Mouse (Mus musculus) neural tube, embryonic 14.5 days (tissue): ENCODE measurements around the gene Gm4181. TPM values are rescaled to one million over a fixed set of nuclear protein-coding genes. Genes with fewer than 3 reads are reported as not detected.
"Not testable (repeated sequence)": the region's sequence is repeated elsewhere in the genome, so short reads cannot be mapped to it uniquely, and the experiment has no call there.

Experiments
- ATAC-seq: fragments of 200-750 bp; cut with Nextera tagmentation; 2 replicates; pipeline ENCODE4 v1.8.0; 2017; ENCODE audit warnings: low read depth, mild to moderate bottlenecking, moderate TSS enrichment, moderate library complexity
- H3K27ac ChIP-seq: fragments of 300-500 bp; sonication (generic); 2 replicates; pipeline ENCODE4 v1.5.1; 2014; ENCODE audit warnings: low read depth, mild to moderate bottlenecking, control low read depth, low read length, moderate library complexity, mixed read lengths
- H3K27me3 ChIP-seq: fragments of 300-500 bp; sonication (generic); 2 replicates; pipeline ENCODE4 v1.6.1; 2014; ENCODE audit warnings: low read length; ENCODE audit not compliant: control insufficient read depth, insufficient read depth
- H3K36me3 ChIP-seq: fragments of 300-500 bp; sonication (generic); 2 replicates; pipeline ENCODE4 v1.6.1; 2014; ENCODE audit warnings: low read length, mixed read lengths; ENCODE audit not compliant: control insufficient read depth, insufficient read depth
- H3K4me1 ChIP-seq: fragments of 300-500 bp; sonication (generic); 2 replicates; pipeline ENCODE4 v1.6.1; 2014; ENCODE audit warnings: low read length; ENCODE audit not compliant: control insufficient read depth, insufficient read depth
- H3K4me2 ChIP-seq: fragments of 300-500 bp; sonication (generic); 2 replicates; pipeline ENCODE4 v1.6.1; 2014; ENCODE audit warnings: mild to moderate bottlenecking, low read depth, low read length, control low read depth
- H3K4me3 ChIP-seq: fragments of 300-500 bp; sonication (generic); 2 replicates; pipeline ENCODE4 v1.5.1; 2014; ENCODE audit warnings: low read depth, low read length, control low read depth, mixed read lengths
- H3K9ac ChIP-seq: fragments of 300-500 bp; sonication (generic); replicated peaks from 2 replicates; pipeline ENCODE4 v1.6.1; 2014; ENCODE audit warnings: low read depth, mild to moderate bottlenecking, control low read depth, low read length, mixed read lengths
- H3K9me3 ChIP-seq: fragments of 300-500 bp; sonication (generic); 2 replicates; pipeline ENCODE4 v1.6.1; 2016; ENCODE audit warnings: low read length; ENCODE audit not compliant: control insufficient read depth
- WGBS: fragments of 180-500 bp; shearing (Covaris S2); extraction: QIAGEN DNeasy Blood & Tissue Kit; methylation state at CpG from one replicate; pipeline ENCODE4 v1.1.7; 2014; 5-methylcytosine and 5-hydroxymethylcytosine counted together
- polyA plus RNA-seq: library from polyadenylated mRNA; unstranded; fragments of >200 nt; fragmentation: Nextera tagmentation; extraction: Ambion mirVana; gene quantifications from 2 replicates; pipeline ENCODE4 v1.2.1, GENCODE M21; 2014

Gm4181 gene
- not detected in 2 replicates for polyA plus RNA-seq

- not testable (repeated sequence) for H3K27me3 ChIP-seq, H3K9me3 ChIP-seq, H3K27ac ChIP-seq, ATAC-seq, H3K9ac ChIP-seq, H3K4me2 ChIP-seq, H3K4me3 ChIP-seq, H3K36me3 ChIP-seq, H3K4me1 ChIP-seq
- WGBS: 85% methylated on average over 1 of the region's 1 CpGs
These were observed at the start of gene Gm4181 for GRCm38 (mm10) chr14:51635566-51635965. Gene Gm4181 (minus strand): TSS chr14:51635666.

- Histone ChIP-seq H3K4me2 (no peak overlapping the region), H3K27me3 (no peaks in the 10 kb centered on the region), H3K36me3 (no peaks in the 10 kb centered on the region), H3K4me1 (no peaks in the 10 kb centered on the region), H3K4me3 (no peak overlapping the region), H3K9me3 (no peaks in the 10 kb centered on the region), H3K27ac (no peak overlapping the region), H3K9ac (no peak overlapping the region)
- no peak for ATAC-seq
- 90% methylated on average over 5 of the region's 5 CpGs for whole genome bisulfite sequencing
These were observed 41.8 kb upstream of the Gm4181 start for GRCm38 (mm10) chr14:51677269-51677668.

- ATAC-seq: not testable (repeated sequence)
These were observed 3.0 kb downstream of the Gm4181 start for GRCm38 (mm10) chr14:51632426-51632825.

DNA sequence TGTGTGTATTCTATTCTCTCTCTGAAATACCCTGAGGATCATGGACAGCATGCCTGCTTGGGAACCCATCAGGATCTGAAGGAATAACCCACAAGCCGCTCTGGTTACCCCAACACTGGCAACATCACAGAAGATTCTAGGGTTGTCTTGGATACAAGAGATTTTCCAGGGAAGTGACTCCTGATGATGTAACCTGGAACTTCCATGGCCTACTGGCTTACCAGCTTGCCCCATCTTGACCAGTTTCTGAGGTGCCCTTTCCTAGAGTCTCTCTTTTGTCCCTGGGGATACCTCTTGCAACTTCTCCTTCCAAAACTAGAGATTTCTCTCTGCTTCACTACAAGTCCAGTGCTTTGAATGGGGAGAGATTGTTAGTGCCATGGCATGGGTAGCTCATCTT lies 24.3 kb downstream of the Gm4181 start, which contains the start of gene Gm17078:
Gene Gm17078 (minus strand): TSS at position 101 of the 400 bp plus-strand sequence.
- Histone ChIP-seq H3K4me2 (no peak within 1 kb of the TSS), H3K9me3 (no peaks in the 10 kb centered on the region), H3K4me1 (no peaks in the 10 kb centered on the region), H3K4me3 (no peak within 1 kb of the TSS), H3K27me3 (no peaks in the 10 kb centered on the region), H3K36me3 (no peaks in the 10 kb centered on the region), H3K9ac (no peak within 1 kb of the TSS), H3K27ac (no peak within 1 kb of the TSS)
- ATAC-seq: no peak
- WGBS: 96% methylated on average over 1 of the region's 1 CpGs

More at GRCm38 (mm10) chr14:51632426-51632825, 3.0 kb downstream of the Gm4181 start:
- not testable (repeated sequence) for H3K4me3 ChIP-seq, H3K9me3 ChIP-seq, H3K4me1 ChIP-seq, H3K36me3 ChIP-seq, H3K9ac ChIP-seq, H3K27me3 ChIP-seq, H3K27ac ChIP-seq, H3K4me2 ChIP-seq
- WGBS: 100% methylated on average over 1 of the region's 1 CpGs

- not testable (repeated sequence) for H3K9me3 ChIP-seq, H3K4me3 ChIP-seq, H3K4me2 ChIP-seq, H3K27ac ChIP-seq, H3K9ac ChIP-seq, H3K36me3 ChIP-seq, H3K27me3 ChIP-seq, H3K4me1 ChIP-seq, ATAC-seq
- WGBS: 99% methylated on average over 4 of the region's 4 CpGs
These were observed 43.4 kb downstream of the Gm4181 start, which contains the start of gene Gm17174 for GRCm38 (mm10) chr14:51592039-51592438. Gene Gm17174 (minus strand): TSS chr14:51592139.

Other genes with a start within 250 kb of the Gm4181 start
- not detected in 2 replicates for gene Vmn2r88, start 224.8 kb downstream of the Gm4181 start, polyA plus RNA-seq
- not detected in 2 replicates for gene Vmn2r89, start 183.8 kb downstream of the Gm4181 start, polyA plus RNA-seq
- not detected in 2 replicates for gene Gm5622, start 82.9 kb downstream of the Gm4181 start, polyA plus RNA-seq
- not detected in 2 replicates for gene Gm17175, start 61.6 kb downstream of the Gm4181 start, polyA plus RNA-seq
- gene Gm17174, start 43.5 kb downstream of the Gm4181 start, polyA plus RNA-seq: not detected in 2 replicates
- gene Gm17078, start 24.4 kb downstream of the Gm4181 start, polyA plus RNA-seq: not detected in 2 replicates
- gene Gm17079, start 59.8 kb upstream of the Gm4181 start, polyA plus RNA-seq: not detected in 2 replicates
- gene Gm5800, start 81.5 kb upstream of the Gm4181 start, polyA plus RNA-seq: not detected in 2 replicates
- gene Ang4, start 137.9 kb upstream of the Gm4181 start, polyA plus RNA-seq: not detected in 2 replicates
- gene AY358078, start 164.4 kb upstream of the Gm4181 start, polyA plus RNA-seq: not detected in 2 replicates
- not detected in 2 replicates for gene Ear6, start 218.0 kb upstream of the Gm4181 start, polyA plus RNA-seq
- 69.8 and 99.4 TPM in 2 replicates for gene Mettl17, start 249.2 kb upstream of the Gm4181 start, polyA plus RNA-seq